Mouse (Mus musculus): ENCODE results near the gene Nfic.
"Not testable (repeated sequence)": the region's sequence is repeated elsewhere in the genome, so short reads cannot be mapped to it uniquely, and the experiment has no call there.

Nfic gene

GRCm38 (mm10) chr10:81460471-81460870 is 5.0 kb upstream of the Nfic start:
- no peak for DNase-seq (ENCODE audit: low spot score)

GRCm38 (mm10) chr10:81459399-81459798 is 4.0 kb upstream of the Nfic start:
- DNase-seq (ENCODE audit: low spot score), result no peak

GRCm38 (mm10) chr10:81458267-81458666 is 2.8 kb upstream of the Nfic start:
- no peak for DNase-seq (ENCODE audit: low spot score)

GRCm38 (mm10) chr10:81457624-81458023 is 2.2 kb upstream of the Nfic start:
- no peak for DNase-seq (ENCODE audit: low spot score)

- no peak for DNase-seq (ENCODE audit: low spot score)
Measured at GRCm38 (mm10) chr10:81456983-81457563, 1.6 kb upstream of the Nfic start.

- DNase-seq (ENCODE audit: low spot score), result no peak
Measured at GRCm38 (mm10) chr10:81454106-81454505, 1.3 kb downstream of the Nfic start.

- no peak for DNase-seq (ENCODE audit: low spot score)
Measured at GRCm38 (mm10) chr10:81452947-81453288, 2.5 kb downstream of the Nfic start.

GRCm38 (mm10) chr10:81452237-81452946 is 3.0 kb downstream of the Nfic start:
- no peak for DNase-seq (ENCODE audit: low spot score)

GRCm38 (mm10) chr10:81451365-81451745 is 4.1 kb downstream of the Nfic start:
- DNase-seq (ENCODE audit: low spot score), result no peak

GRCm38 (mm10) chr10:81450641-81451364 is 4.6 kb downstream of the Nfic start:
- DNase-seq (ENCODE audit: low spot score), result no peak

GRCm38 (mm10) chr10:81450140-81450539 is 5.3 kb downstream of the Nfic start:
- no peak for DNase-seq (ENCODE audit: low spot score)

- DNase-seq (ENCODE audit: low spot score), result not testable (repeated sequence)
Measured at GRCm38 (mm10) chr10:81445516-81445915, 9.9 kb downstream of the Nfic start.

GRCm38 (mm10) chr10:81441019-81441418 is 14.4 kb downstream of the Nfic start:
- no peak for DNase-seq (ENCODE audit: low spot score)

- DNase-seq (ENCODE audit: low spot score), result peak; percentile 78
Measured at GRCm38 (mm10) chr10:81435436-81435835, 20.0 kb downstream of the Nfic start.

GRCm38 (mm10) chr10:81434361-81435263 is 20.8 kb downstream of the Nfic start:
- DNase-seq (ENCODE audit: low spot score), result no peak

- DNase-seq (ENCODE audit: low spot score), result peak; percentile 26
Measured at GRCm38 (mm10) chr10:81433541-81434289, 21.7 kb downstream of the Nfic start.

GRCm38 (mm10) chr10:81432868-81433262 is 22.6 kb downstream of the Nfic start:
- peak; percentile 93 for DNase-seq (ENCODE audit: low spot score)

GRCm38 (mm10) chr10:81432169-81432867 is 23.1 kb downstream of the Nfic start:
- DNase-seq (ENCODE audit: low spot score), result peak; percentile 19

GRCm38 (mm10) chr10:81431526-81432168 is 23.8 kb downstream of the Nfic start:
- peak; percentile 25 for DNase-seq (ENCODE audit: low spot score)

GRCm38 (mm10) chr10:81430831-81431525 is 24.5 kb downstream of the Nfic start:
- DNase-seq (ENCODE audit: low spot score), result peak; percentile 43

Measured in ovary, adult 18-20 months (tissue).